In genomic region chr7:139806175-139806601, GRCm38 (mm10) we compare ENCODE assay signal across 13 mouse cellular contexts. TPM values are rescaled to one million over a fixed set of nuclear protein-coding genes. Genes with fewer than 3 reads are reported as not detected.
DNase-seq lines count a peak whose midpoint lies in the region; ATAC-seq and TF ChIP-seq lines count a peak whose summit lies in the region.
"Had no signal": no experiment of that assay in that cellular context is flagged by ENCODE, and none has a peak within 500 bp of the region (broad histone marks: within the 10 kb centered on the region; RNA-seq: fewer than 3 reads in every experiment).

No protein-coding gene starts in this region.

- H3K4me3 ChIP-seq in hindbrain, embryonic 12.5 days: no peak overlapping the region
- H3K4me3 ChIP-seq in neural tube, embryonic 12.5 days: no peak overlapping the region
- H3K4me3 ChIP-seq: erythroblast, embryonic 14.5 days; lung, embryonic 15.5 days had no signal

- H3K27ac ChIP-seq in hindbrain, embryonic 12.5 days: no peak overlapping the region
- no peak overlapping the region for H3K27ac ChIP-seq in neural tube, embryonic 12.5 days
- H3K27ac ChIP-seq: lung, embryonic 15.5 days had no signal

- 35% methylated on average over 8 of the region's 8 CpGs for WGBS in hindbrain, embryonic 12.5 days
- 35% methylated on average over 8 of the region's 8 CpGs for WGBS in neural tube, embryonic 12.5 days

- peak; percentile 62; the same call in 1 of the 2 replicates for ATAC-seq in hindbrain, embryonic 12.5 days (ENCODE audit: low FRiP score)
- peak; percentile 65; the same call in 1 of the 2 replicates for ATAC-seq in neural tube, embryonic 12.5 days (ENCODE audit: low FRiP score, low read depth)

- no peak overlapping the region for H3K9ac ChIP-seq in hindbrain, embryonic 12.5 days
- H3K9ac ChIP-seq in neural tube, embryonic 12.5 days: no peak overlapping the region
- H3K9ac ChIP-seq: lung, embryonic 15.5 days had no signal

- no peak for TF ChIP-seq CTCF in brain, embryonic 14.5 days (IDR thresholded peaks at IDR 0.05; ENCODE audit: borderline replicate concordance, extremely low read depth, insufficient read depth, insufficient read length)

- H3K36me3 ChIP-seq in hindbrain, embryonic 12.5 days: no peaks in the 10 kb centered on the region
- no peaks in the 10 kb centered on the region for H3K36me3 ChIP-seq in neural tube, embryonic 12.5 days
- H3K36me3 ChIP-seq: lung, embryonic 15.5 days had no signal

- peaks cover 3% of the 10 kb centered on the region; the same call in 1 of the 2 replicates for H3K27me3 ChIP-seq in hindbrain, embryonic 12.5 days
- no peaks in the 10 kb centered on the region for H3K27me3 ChIP-seq in neural tube, embryonic 12.5 days (replicated peaks)

- peak; percentile 11 for DNase-seq in layer of hippocampus, postnatal 14 days (ENCODE audit: low spot score in 2 of 2)
- no peak for DNase-seq in layer of hippocampus, postnatal 25 days (ENCODE audit: extremely low spot score in 1 of 2, low spot score in 1 of 2)
- DNase-seq in brain, embryonic 14.5 days (ENCODE audit: low read depth): peak; percentile 76
- no peak for DNase-seq in kidney, postnatal 36 days
- no peak for DNase-seq in ovary, postnatal 36 days (ENCODE audit: low spot score)
- DNase-seq in spleen, postnatal 10 days (ENCODE audit: low spot score in 2 of 2): no peak
- DNase-seq: cerebellum, postnatal 25 days; heart, postnatal 10 days had no signal

- H3K4me1 ChIP-seq in hindbrain, embryonic 12.5 days: peaks cover 12% of the 10 kb centered on the region
- peaks cover 11% of the 10 kb centered on the region for H3K4me1 ChIP-seq in neural tube, embryonic 12.5 days
- H3K4me1 ChIP-seq: lung, embryonic 15.5 days had no signal

- no peaks in the 10 kb centered on the region for H3K9me3 ChIP-seq in hindbrain, embryonic 12.5 days (replicated peaks)
- H3K9me3 ChIP-seq in neural tube, embryonic 12.5 days: no peaks in the 10 kb centered on the region
- H3K9me3 ChIP-seq: lung, embryonic 15.5 days had no signal

- H3K4me2 ChIP-seq in hindbrain, embryonic 12.5 days (replicated peaks): no peak overlapping the region
- no peak overlapping the region for H3K4me2 ChIP-seq in neural tube, embryonic 12.5 days (replicated peaks)
- H3K4me2 ChIP-seq: lung, embryonic 15.5 days had no signal

- TF ChIP-seq POLR2A in brain, embryonic 14.5 days (IDR thresholded peaks at IDR 0.05; ENCODE audit: borderline replicate concordance, extremely low read depth, insufficient read depth, insufficient read length, poor library complexity, severe bottlenecking): no peak

RNA-seq across cellular contexts. Expression of gene Adgra1, which starts 27.8 kb away (rescaled TPM):
- 10 to 100 TPM; 43.6 to 61.8 TPM for total RNA-seq in layer of hippocampus, postnatal 14 days (2021)
- 10 to 100 TPM; 52.4 to 54.7 TPM for total RNA-seq in layer of hippocampus, postnatal 25 days (2021)
- polyA plus RNA-seq in brain, embryonic 14.5 days (2012; rRNA removed): 6.7 and 13.4 TPM in 2 replicates
- polyA plus RNA-seq in hindbrain, embryonic 12.5 days (2016; fragmentation: Nextera tagmentation; extraction: Ambion mirVana): 18.7 and 21.4 TPM in 2 replicates
- polyA plus RNA-seq in neural tube, embryonic 12.5 days (2016; fragmentation: Nextera tagmentation; extraction: Ambion mirVana): 20.0 and 21.0 TPM in 2 replicates
- total RNA-seq: heart, postnatal 10 days had no signal
- polyA plus RNA-seq: erythroblast, embryonic 14.5 days; limb, embryonic 11.5 days; lung, embryonic 15.5 days had no signal

Comparison
In these comparisons a context has a peak if more than half of its experiments do, and no peak if none do; other contexts are left out.
1. DNase-seq: peak in layer of hippocampus, postnatal 14 days (2 of 2) and brain, embryonic 14.5 days (single experiment); none in layer of hippocampus, postnatal 25 days (0 of 2), kidney, postnatal 36 days (0 of 2), ovary, postnatal 36 days (single experiment) and spleen, postnatal 10 days (0 of 2).